Mouse (Mus musculus) lung, embryonic 14.5 days (tissue): ENCODE data around the gene Arhgap24. TPM values are rescaled to one million over a fixed set of nuclear protein-coding genes. Genes with fewer than 3 reads are reported as not detected.
"Not testable (repeated sequence)": the region's sequence is repeated elsewhere in the genome, so short reads cannot be mapped to it uniquely, and the experiment has no call there.

ENCODE experiments used
- ATAC-seq: fragments of 200-750 bp; cut with Nextera tagmentation; 2 replicates; pipeline ENCODE4 v1.8.0; 2017; ENCODE audit warnings: mild to moderate bottlenecking, moderate TSS enrichment, moderate library complexity; ENCODE audit not compliant: insufficient read depth
- DNase-seq: peaks from one replicate; pipeline ENCODE4 v3.0.0-alpha.2; 2015
- H3K27ac ChIP-seq: fragments of 300-500 bp; sonication (generic); 2 replicates; pipeline ENCODE4 v1.5.1; 2014; ENCODE audit warnings: low read depth, mild to moderate bottlenecking, moderate library complexity
- H3K27me3 ChIP-seq: fragments of 300-500 bp; sonication (generic); 2 replicates; pipeline ENCODE4 v1.6.1; 2014; ENCODE audit warnings: low read length, control low read depth; ENCODE audit not compliant: insufficient read depth
- H3K36me3 ChIP-seq: fragments of 300-500 bp; sonication (generic); 2 replicates; pipeline ENCODE4 v1.6.1; 2014; ENCODE audit warnings: control low read depth; ENCODE audit not compliant: insufficient read depth
- H3K4me1 ChIP-seq: fragments of 300-500 bp; sonication (generic); 2 replicates; pipeline ENCODE4 v1.6.1; 2014; ENCODE audit warnings: antibody characterized with exemption, control low read depth; ENCODE audit not compliant: insufficient read depth
- H3K4me2 ChIP-seq: fragments of 300-500 bp; sonication (generic); 2 replicates; pipeline ENCODE4 v1.6.1; 2014; ENCODE audit warnings: mild to moderate bottlenecking
- H3K4me3 ChIP-seq: fragments of 300-500 bp; sonication (generic); 2 replicates; pipeline ENCODE4 v1.5.1; 2014; ENCODE audit warnings: low read depth, low read length
- H3K9ac ChIP-seq: fragments of 300-500 bp; sonication (generic); 2 replicates; pipeline ENCODE4 v1.6.1; 2014
- H3K9me3 ChIP-seq: fragments of 300-500 bp; sonication (generic); 2 replicates; pipeline ENCODE4 v1.6.1; 2016; ENCODE audit warnings: low read depth, low read length, control low read depth
- CTCF ChIP-seq: IDR thresholded peaks from 2 replicates; pipeline ENCODE4 v1.5.1; 2016; ENCODE audit warnings: antibody characterized with exemption, low read depth
- WGBS: fragments of 180-500 bp; shearing (Covaris S2); extraction: QIAGEN DNeasy Blood & Tissue Kit; methylation state at CpG from one replicate; pipeline ENCODE4 v1.1.7; 2014; 5-methylcytosine and 5-hydroxymethylcytosine counted together
- polyA plus RNA-seq: library from polyadenylated mRNA; unstranded; fragments of >200 nt; fragmentation: Nextera tagmentation; extraction: Ambion mirVana; gene quantifications from 2 replicates; pipeline ENCODE4 v1.2.1, GENCODE M21; 2014

The Arhgap24 gene
- polyA plus RNA-seq, 1 experiment from 2014 or later, result 26.2 TPM

DNA sequence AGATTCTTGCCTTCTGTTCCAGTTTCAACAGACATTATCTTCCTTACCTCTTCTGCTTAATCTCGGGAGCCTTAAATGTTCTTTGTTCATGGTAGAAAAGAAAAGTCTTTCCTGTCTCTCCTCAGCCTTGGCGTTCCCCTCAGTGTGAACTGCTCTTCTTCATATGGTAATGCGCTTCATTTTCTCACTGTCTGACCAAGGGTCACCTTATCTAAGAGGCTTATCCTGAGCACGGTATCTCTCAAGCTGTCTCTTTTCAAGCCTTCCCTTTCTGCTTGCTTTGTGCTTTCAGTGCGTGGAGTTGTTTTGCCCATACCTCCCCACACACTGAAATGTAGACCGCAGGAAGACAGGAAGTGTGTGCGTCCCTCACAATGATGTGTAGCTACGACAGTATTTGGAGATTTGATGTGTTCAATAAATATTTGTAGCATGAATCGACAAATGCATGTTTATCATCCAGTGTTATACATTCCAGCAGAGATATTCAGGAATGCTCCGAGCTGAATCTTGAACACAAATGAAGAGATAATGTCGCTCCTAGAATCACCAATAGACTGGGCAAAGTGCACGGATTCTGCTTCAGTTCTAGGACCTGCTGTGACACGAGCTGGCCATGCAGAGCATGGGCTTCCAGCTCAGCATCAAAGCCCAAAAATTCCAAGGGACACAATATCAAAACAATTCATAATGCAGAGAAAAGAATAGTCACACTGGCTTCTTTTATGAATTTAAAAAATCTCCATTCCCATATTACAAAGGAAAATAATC is 424.4 kb downstream of the Arhgap24 start:
- DNase-seq, result no peak
- 37% methylated on average over 13 of the region's 13 CpGs for WGBS
- no peaks in the 10 kb centered on the region for H3K9me3 ChIP-seq
- no peak for ATAC-seq
- H3K4me3 ChIP-seq, result no peak overlapping the region
- no peak for TF ChIP-seq CTCF
- no peak overlapping the region for H3K27ac ChIP-seq
- H3K9ac ChIP-seq, result no peak overlapping the region
- no peaks in the 10 kb centered on the region for H3K4me1 ChIP-seq
- no peaks in the 10 kb centered on the region for H3K36me3 ChIP-seq
- no peaks in the 10 kb centered on the region for H3K27me3 ChIP-seq
- H3K4me2 ChIP-seq, result no peak overlapping the region

DNA sequence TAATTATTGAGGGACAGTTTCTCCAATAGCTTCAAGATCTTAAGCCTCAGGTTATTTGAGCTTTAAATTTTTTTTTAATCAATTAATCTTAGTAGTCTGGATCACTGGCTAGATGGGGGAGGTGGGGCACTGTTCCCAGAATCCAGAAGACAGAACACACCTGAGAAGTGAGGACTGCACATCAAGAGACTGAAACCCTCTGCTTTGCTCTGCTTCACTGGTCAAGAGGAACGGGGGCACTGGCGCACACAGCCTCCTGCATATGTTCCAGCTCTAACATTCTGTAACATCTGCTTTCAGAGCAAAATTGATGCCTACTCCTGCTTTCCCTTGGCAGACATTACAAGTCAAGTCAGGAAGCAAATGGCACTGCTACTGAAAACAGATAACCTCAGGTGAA is 439.0 kb downstream of the Arhgap24 start:
- no peaks in the 10 kb centered on the region for H3K27me3 ChIP-seq
- no peak for DNase-seq
- H3K9ac ChIP-seq, result no peak overlapping the region
- H3K27ac ChIP-seq, result no peak overlapping the region
- ATAC-seq, result no peak
- no peak overlapping the region for H3K4me3 ChIP-seq
- no peak for TF ChIP-seq CTCF
- H3K4me2 ChIP-seq, result no peak overlapping the region
- no peaks in the 10 kb centered on the region for H3K9me3 ChIP-seq
- no peaks in the 10 kb centered on the region for H3K36me3 ChIP-seq
- H3K4me1 ChIP-seq, result no peaks in the 10 kb centered on the region
- WGBS, result 83% methylated on average over 2 of the region's 2 CpGs

DNA sequence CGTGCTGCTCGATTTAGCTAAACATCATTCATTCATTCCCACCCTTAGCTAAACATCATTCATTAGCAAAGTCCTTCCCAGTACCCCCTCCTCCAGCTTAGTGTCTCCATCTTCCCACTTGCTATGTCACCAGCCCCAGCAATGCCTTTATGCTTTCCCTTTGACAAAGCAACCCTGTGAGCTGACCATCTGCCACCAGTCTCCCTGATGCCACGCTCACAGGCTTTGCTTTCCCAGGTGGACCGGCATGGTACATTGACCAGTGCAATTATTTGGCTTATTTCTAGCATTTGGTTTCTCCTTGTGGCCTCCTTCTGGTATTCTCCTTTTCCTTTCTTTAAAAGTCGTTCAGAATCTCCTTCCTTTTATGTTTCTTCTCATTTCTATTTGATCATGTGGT is 445.6 kb downstream of the Arhgap24 start:
- Histone ChIP-seq H3K4me3 (no peak overlapping the region), H3K27me3 (no peaks in the 10 kb centered on the region), H3K4me2 (no peak overlapping the region), H3K9ac (no peak overlapping the region), H3K36me3 (no peaks in the 10 kb centered on the region), H3K27ac (no peak overlapping the region), H3K9me3 (no peaks in the 10 kb centered on the region), H3K4me1 (no peaks in the 10 kb centered on the region)
- ATAC-seq (no peak), DNase-seq (no peak)
- 80% methylated on average over 5 of the region's 5 CpGs for WGBS
- no peak for TF ChIP-seq CTCF

DNA sequence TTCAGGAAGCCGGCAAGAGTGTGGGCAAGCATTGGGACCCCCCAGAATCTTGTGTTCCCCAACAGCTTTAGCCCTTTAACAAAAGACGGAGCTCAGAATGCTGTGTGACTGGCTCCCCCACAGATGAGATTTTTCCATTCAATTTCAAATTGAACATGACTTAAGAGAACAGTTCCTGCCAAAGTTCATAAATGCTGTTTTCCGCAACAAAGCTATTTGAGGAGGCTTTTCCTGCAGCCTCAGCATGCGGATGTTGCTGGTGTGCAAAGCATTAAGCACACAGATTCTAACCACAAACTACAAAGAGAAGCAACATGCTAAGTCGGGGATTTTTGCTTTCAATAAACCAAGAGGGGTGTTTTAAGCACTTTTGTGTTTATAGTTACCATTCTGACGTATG is 449.0 kb downstream of the Arhgap24 start:
- no peak for TF ChIP-seq CTCF
- 53% methylated on average over 6 of the region's 6 CpGs for WGBS
- DNase-seq (peak; percentile 25), ATAC-seq (no peak)
- Histone ChIP-seq H3K9me3 (no peaks in the 10 kb centered on the region), H3K4me2 (no peak overlapping the region), H3K27ac (no peak overlapping the region), H3K4me3 (no peak overlapping the region), H3K27me3 (no peaks in the 10 kb centered on the region), H3K9ac (no peak overlapping the region), H3K36me3 (no peaks in the 10 kb centered on the region), H3K4me1 (no peaks in the 10 kb centered on the region)

DNA sequence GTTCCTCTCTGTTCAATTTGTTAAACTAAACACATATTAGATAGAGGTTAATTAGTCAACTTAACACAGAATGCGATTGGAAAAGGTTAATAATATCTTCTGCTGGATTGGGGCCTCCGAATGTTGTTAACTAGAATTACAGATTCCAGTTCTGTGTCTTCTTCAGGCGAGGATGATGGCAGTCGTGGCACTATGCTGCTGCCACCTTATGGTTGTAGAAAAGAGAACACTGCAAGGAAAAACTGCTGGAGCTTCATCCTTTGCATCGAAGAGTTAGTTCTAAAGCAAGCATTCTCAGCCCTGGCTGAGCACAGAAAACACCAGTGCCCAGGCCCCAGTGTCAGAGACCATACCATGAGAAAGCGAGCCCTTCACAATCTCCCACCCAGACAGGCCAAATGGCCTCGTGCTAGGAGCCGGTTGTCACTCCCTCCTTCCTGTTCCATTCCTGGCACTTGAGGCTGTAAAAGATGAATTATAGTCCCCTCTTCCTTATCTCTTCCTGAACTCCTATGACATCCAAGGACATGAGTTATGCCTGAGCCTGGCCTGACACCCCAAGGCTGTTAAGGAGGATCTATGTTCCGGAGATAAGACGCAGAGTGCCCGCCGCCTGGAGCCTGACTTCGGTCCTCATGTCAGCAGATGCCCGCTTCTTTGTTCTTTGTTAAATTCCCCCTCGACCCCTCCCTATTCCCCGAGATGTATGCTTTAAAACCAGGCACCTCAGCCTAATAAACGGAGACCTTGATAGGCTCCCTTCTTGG is 462.9 kb downstream of the Arhgap24 start:
- DNase-seq, result peak; percentile 26
- TF ChIP-seq CTCF, result peak; percentile 26; the same call in 1 of the 2 replicates
- not testable (repeated sequence) for H3K4me2 ChIP-seq, H3K27ac ChIP-seq, H3K27me3 ChIP-seq, H3K36me3 ChIP-seq, H3K4me3 ChIP-seq, H3K4me1 ChIP-seq, ATAC-seq, H3K9ac ChIP-seq, H3K9me3 ChIP-seq
- 68% methylated on average over 17 of the region's 17 CpGs for WGBS

DNA sequence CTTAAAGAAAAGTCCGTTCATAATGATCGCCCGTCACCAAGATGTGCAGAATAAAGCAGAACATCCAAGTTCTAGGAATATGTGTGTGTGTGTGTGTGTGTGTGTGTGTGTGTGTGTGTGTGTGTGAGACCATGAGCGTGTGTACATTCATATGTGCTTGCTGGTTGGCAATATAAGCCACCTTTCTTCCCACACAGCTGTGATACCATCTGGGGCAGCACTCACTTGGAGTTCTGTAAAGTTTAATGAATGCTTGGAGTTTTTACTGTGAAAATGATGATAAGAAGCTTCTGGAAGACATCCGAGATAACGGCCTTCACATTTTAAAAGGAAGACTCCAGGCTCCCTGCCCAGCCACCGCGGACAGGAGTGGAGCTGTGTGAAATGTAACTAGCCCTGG is 465.4 kb downstream of the Arhgap24 start:
- H3K4me3 ChIP-seq, result no peak overlapping the region
- WGBS, result 47% methylated on average over 8 of the region's 8 CpGs
- no peak overlapping the region for H3K9ac ChIP-seq
- TF ChIP-seq CTCF, result no peak
- no peak overlapping the region for H3K27ac ChIP-seq
- ATAC-seq (no peak; the same call in 1 of the 2 replicates), DNase-seq (peak; percentile 47)
- no peaks in the 10 kb centered on the region; the same call in 1 of the 2 replicates for H3K9me3 ChIP-seq
- H3K36me3 ChIP-seq, result no peaks in the 10 kb centered on the region
- no peaks in the 10 kb centered on the region for H3K4me1 ChIP-seq
- no peaks in the 10 kb centered on the region for H3K27me3 ChIP-seq
- no peak overlapping the region for H3K4me2 ChIP-seq

DNA sequence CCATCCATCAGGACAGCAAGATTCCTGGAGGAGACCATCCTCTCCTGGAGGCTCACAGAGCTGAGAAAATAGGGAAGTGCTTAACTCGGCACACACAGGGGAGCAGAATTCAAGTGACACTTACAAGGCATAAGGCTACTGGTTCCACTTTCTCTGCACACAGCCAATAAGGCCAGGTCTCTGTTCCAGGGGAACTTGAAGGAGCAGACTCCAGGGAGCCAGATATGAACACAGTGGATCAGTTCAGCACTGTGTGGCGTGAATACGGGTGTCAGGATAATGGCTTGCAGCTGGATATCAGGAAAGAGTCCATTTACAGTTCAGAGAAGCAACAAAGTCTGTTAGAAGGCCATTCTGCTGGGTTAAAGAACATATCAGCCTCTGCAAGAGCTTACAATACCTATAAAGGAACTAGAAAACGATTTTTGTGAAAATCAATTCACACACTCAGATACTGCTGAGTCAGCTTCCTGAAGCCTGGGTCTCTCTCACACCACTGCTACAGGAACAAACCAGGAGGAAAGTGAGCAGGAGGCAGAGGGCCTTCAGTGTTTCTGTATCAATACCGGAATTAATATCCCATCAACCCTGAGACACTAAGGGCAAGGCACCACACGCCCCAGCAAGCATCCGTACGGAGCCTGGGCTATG is 466.0 kb downstream of the Arhgap24 start:
- peak; percentile 87; the same call in 1 of the 2 replicates for ATAC-seq

More for the DNA sequence above, 466.0 kb downstream of the Arhgap24 start:
- Histone ChIP-seq H3K4me2 (no peak overlapping the region), H3K36me3 (no peaks in the 10 kb centered on the region), H3K9ac (no peak overlapping the region), H3K9me3 (no peaks in the 10 kb centered on the region; the same call in 1 of the 2 replicates), H3K4me1 (no peaks in the 10 kb centered on the region), H3K27me3 (no peaks in the 10 kb centered on the region), H3K27ac (no peak overlapping the region), H3K4me3 (no peak overlapping the region)
- no peak for TF ChIP-seq CTCF
- peak; percentile 70 for DNase-seq
- WGBS, result 47% methylated on average over 8 of the region's 8 CpGs
